Mouse (Mus musculus) ES-CJ7 (cell line): ENCODE data around the gene Cops7a.

Source experiments
- DNase-seq: peaks from one replicate; pipeline ENCODE4 v3.0.0; 2011; ENCODE audit warnings: low read depth, low spot score

Cops7a gene

DNA sequence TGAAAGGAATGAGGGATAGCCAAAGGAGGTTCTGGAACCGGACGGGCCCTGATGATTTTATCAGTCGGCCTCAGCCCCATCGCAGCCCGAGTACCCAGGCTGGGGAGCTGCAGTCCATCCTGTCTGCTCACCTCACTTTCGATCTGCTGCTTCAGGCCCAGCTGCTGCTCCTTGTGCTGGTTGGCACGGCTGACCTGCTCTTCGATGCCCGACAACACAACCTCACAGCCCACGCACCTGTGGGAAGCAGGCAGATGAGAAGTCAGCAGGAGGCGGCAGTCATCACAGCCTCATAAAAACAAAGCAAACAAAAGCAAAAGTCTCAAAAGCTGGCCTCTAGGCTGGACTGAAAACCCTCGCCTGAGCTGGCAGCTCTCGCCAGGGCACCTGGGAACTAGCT, 5.4 kb downstream of the Cops7a start:
- DNase-seq: no peak

DNA sequence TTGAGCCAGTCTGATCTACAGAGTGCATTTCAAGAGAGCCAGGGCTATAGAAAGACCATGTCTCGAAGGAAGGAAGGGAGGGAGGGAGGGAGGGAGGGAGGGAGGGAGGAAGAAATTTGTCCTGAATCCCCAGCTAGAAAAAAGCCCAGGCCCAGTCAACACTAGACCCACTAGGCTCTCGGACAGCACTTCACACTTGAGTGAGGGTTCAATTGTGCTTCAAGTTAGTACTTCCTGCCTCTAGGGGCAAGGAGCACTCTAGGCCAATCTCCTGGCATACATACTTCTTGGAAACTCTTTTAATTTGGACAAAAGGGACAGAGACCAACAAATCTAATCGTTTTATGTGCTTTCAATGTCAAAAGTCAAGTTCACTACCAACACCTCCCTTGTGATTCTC, 7.2 kb downstream of the Cops7a start:
- DNase-seq: no peak

DNA sequence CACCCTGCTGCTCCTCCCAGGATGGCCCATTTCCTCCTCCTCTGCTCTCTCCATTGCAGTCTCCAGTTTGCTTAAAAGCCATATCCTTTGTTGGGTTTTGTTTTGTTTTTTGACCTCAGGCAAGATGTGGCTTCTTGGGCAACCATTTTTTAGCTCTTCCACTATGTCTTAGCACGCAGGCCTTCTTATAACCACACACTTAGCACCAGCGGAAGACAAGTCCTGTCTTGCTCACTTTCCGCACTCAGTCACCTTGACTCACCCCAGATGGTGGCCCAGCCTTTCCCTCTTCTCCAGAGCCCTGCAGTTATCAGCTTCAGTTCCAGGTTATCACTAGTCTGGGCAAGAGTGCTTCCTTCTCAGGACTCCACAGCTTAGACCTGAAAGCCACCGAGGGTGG, 10.1 kb downstream of the Cops7a start:
- no peak for DNase-seq

DNA sequence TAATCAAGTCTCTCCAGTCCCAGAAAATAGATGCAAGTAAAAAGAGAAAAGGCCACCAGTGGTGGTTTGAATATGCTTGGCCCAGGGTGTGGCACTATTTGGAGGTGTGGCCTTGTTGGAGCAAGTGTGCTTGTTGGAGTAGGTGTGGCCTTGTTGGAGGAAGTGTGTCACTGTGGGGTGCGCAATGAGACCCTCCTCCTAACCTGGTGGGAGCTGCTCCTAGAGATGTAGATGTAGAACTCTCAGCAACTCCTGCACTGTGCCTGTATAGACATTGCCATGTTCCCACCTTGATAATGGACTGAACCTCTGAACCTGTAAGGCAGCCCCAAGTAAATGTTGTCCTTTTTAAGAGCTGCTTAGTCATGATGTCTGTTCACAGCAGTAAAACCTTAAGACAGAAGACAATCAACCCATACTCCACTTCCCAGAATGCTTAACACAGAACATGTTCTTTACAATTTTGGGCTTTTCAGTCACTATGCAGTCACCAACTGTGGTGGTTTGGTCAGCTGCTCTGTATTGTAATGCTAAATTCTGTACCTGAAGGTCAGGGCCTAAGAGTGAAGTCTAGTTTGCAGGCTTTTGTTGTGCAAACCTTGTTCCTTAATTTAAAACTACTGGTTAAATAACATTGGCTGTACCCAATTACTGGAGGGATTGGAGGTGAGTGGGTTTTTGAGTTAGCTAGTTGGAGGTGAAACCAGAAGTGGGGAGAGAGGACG, 11.2 kb downstream of the Cops7a start:
- peak; percentile 95 for DNase-seq

DNA sequence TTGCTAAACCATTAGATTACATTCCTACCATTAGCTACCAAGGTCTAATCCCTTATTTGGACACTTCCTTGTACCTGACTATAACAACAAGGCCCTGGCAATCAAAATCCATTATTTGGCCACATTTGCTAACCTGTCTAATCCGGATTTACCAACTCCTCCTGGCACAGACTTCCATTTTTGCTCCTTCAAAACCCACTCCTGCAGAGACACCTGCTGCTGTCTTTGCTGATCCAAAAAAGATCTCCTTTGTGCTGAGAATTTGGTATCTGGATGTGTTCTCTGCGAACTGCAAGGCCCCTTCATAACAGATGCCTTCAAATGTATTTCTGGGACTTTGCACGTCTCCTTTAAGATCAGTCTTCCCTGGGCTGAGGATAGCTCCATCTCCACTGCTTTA, 21.8 kb downstream of the Cops7a start:
- DNase-seq: no peak

DNA sequence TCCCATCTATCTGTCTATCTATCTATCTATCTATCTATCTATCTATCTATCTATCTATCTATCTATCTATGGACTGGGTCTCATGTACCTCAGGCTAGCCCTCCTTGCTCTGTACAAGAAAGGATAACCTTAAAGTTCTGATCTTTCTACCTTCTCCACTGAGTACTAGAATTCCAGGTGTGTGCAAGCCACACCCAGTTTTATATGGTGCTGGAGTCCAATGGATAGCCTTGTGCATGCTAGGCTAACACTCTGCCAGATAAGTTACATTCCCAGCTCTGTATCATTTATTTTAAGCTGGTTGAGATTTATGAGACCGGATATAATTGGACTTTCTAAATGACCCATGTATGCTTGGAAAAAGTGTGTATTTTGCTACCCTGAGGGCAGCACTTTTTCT, 23.7 kb downstream of the Cops7a start:
- no peak for DNase-seq

DNA sequence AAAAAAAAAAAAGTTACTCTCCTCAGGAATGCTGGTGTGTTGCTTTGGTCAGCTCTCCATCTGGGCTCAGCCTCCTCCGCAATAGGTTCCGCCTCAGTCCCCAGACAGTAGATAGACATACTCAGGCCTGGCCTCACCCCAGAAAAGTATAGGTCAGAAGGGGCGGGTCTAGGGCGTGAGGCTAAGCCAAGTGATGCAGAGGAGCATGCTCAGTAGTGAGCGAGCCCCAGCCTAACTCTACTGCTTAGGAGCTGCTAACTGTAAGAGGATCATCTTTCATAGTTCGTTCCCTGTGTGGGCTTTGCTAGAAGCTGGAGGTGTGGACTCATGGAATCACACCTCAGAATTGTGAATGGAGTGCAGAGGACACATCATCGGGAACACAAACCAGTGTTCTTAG, 26.8 kb downstream of the Cops7a start:
- DNase-seq: peak; percentile 77

DNA sequence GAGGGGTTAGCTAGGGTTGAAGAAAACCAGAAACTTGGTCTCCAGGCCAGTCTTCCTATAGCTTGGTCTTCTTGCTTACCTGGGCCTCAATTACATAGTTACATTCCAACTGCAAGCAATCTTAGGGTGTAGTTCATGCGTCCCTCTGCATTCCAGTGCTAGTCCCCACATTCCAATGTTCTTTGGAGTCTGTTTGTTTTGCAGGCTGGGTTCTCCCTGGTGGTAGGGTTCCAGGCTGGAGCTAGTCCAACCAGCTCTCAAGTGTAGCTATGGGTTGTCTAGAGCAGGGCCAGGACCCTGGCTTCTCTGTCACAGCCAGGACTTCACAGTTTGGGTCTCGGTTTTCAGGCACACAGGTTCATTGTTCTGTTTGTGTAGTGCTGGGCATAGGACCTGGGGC, 27.8 kb downstream of the Cops7a start:
- no peak for DNase-seq

DNA sequence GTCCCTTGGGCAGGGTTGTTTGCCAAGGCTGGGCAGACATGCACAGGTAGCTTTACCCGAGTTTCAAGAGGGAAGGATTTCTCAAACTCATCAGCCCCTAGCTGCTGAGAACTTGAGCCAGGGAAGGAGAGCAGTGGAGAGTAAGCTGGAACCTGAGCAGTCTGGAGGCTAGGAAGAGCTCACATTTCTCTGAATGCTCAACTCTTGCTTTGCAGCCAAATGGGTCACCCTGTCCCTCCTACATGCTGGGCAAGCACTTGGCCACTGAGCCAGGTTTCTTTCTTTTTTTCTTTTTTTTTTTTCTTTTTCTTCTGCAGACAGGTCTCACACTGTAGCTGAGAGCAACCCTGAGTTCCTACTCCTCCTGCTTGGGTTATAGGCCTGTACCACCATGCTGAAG, 28.7 kb downstream of the Cops7a start:
- DNase-seq: no peak

DNA sequence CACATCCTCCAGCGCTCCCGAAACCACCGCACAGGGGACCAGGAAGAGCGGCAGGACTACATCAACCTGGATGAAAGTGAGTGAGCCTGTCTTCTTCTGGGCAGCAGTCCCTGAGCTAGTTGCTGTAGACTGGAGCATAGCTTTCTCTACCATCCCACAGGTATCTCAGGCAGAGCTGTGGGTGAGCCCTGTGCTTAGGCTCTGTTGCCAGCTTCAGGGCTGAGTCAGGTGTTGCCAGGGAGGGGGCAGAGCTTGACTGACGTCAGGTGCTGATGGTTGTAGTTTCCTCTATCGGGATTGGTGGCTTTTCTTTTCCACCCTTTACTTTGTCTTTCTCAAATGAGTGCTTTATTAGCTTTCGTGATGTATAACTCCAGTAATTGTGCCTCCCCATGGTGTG, 30.7 kb downstream of the Cops7a start:
- peak; percentile 4 for DNase-seq

DNA sequence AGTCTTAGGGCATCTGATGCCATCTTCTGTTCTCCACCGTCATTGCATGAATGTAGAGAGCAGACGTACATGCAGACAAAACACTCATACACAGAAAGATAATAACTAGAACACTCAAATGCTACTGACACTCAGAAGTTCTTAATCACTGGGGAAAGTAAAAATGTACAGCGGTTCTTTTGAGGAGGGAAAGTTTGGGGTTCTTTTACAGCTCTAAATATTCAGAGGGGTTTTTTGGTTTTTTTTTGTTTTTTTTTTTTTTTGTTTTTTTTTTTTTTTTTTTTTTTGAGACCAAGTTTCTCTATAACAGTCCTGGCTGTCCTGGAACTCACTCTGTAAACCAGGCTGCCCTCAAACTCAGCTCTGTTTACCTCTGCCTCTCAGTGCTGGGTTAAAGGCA, 32.2 kb downstream of the Cops7a start:
- DNase-seq: no peak

DNA sequence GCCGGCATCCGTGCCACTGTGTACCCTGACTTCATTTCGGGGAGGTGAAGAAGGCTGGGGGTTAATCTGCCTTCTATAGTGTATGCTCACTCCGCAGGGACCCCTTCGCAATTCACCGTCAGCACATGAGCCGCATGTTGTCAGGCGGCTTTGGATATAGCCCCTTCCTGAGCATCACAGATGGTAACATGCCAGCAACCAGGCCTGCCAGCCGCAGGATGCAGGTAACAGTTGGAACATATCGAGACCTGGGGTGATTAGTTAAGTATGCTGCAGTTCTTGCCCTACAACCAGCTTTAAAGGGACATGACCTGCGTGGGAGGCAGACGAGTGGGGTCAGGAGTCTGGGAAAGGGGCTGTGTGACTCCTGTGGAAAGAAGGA, 33.0 kb downstream of the Cops7a start:
- DNase-seq: no peak

DNA sequence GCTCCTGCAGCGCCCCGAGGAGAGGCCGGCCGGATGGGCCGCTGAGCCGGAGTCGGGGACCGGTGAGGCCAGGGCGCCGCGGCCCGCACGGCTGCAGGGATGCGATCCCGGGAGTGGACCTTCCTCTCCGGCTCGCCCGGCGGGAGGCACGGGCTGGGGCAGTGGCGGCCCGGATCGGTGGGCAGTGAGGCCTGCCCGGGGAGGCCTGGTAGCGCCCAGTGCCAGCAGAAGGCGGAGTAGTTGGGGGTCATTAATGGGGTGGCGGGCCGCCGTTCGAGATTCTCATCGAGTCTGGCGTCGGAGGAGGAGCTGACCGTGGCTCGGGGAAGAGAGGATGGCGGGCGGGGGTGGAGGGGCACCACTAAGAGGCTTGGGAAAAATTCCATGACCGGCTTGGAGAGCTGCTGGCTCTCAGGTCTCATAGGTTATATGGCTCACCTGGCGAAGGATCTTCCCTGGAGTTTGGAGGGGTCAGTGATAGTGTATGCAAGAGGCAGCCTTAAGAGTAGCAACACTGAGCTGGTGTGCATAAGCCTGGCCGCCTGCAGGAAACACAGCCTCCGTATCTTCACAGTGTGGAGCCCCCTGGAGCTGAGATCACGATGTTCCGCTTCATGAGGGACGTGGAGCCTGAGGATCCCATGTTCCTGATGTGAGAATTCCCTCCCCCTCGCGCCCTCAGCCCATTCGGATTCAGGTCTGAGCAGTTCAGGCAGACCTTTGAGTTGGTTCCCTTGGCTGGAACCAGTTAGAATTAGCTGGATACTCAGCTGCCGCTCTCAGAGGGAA, 33.6 kb downstream of the Cops7a start:
- peak; percentile 70 for DNase-seq

DNA sequence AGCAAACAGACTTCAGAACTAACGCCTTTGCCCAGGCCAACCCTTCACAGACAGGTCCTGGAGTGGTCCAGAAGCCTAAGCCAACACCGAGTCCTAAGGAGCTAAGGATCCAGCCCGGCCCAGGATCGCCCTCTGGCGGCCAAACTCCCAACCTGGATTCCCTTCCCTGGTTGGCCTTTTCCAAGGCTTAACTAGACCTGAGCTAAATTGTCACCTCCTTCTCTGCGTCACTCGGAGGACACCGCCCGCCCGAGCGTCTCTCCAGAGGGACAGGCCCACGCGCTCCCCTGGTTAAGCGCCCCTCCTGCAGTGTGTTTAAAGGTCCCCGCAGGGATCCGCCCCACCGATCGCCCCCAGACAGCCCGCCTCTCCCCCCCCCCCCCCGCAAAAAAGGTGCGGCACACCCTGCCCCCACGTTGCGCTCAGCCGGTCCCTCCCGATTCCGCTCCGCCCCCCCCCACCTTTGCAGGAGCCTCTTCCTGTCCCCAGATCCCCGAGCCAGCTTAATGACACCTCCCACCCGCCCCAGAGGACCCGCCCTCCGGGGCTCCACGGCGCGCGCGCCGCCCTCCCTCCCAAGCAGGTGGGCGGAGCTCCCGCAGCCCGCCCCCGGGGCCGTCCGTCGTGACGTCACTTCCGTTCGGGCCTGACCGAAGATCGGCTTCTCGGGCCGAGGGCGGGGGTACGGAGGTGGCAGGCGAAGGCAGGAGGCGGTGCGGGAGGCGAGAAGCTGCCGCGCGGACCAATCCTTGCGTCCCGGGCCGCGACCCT, 34.4 kb downstream of the Cops7a start, which contains the start of gene Mlf2:
Mlf2 (plus strand) TSS at position 633 of the 771 bp plus-strand sequence.
- peak; percentile 99 for DNase-seq

DNA sequence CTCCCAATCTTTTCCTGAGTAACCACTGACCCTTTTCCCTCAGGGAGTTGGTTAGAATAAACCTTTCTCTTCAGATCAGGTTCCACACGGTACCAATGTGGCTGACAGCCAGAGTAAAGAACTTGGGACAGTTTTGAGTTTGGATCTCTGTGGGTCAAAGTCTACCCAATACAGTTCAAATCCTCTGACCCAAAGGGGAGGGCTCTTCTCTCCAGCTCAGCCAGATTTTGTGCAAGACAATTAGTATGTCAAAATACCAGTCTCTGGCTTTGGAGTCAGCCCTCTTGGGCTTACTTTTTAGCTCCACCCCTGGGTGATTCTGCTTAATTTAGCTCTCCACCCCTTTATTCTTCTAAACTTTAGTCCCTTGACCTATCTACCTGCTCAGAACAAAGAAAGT, 35.1 kb downstream of the Cops7a start:
- no peak for DNase-seq

DNA sequence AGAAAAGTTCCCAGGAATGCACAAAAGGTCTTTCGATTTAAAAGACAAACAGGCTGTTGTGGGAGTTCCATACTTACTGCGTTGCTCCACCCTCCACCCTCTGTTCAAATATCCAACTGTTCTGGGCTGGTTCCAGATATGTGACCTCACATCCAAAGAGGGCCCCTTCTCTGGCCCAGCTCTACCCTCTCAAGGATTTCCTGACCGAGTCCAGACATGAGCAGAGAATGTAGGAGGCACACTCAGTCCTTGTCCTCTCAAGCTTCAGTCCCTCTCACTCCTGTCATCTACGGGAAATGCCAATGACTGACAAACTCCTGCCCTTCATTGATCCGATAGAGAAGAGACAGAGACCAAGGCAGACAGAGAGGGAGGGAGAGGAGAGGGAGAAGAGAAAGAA, 39.4 kb downstream of the Cops7a start:
- peak; percentile 42 for DNase-seq

DNA sequence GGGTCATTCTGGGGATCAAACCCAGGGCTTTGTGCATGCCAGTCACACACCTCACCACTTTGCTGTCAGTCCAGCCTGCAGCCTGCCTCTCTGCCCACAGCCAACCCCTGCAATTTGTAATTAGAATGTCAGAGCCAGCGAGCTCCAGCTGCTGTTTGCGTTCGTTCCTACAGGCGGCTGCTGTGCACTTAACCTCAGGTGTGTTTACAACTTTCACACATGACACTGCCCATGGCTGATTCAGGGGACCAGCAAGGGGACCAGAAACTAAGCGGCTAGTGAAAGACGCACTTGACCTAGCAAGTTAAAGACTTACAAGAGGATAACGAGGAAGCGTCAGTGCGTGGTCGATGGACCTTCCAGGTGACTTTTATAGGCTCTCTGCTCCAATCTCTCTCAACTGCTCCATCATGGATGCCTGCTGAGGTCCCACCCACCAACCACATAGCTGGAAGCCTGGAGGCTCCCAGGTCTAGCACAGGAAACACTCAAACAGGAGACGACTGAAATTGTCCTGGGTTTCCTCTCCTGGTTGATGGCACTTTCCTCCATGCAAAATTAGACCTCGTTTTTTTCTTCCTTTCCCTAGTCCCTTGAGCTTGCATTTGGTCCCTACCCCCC, 40.1 kb downstream of the Cops7a start:
- peak; percentile 53 for DNase-seq

DNA sequence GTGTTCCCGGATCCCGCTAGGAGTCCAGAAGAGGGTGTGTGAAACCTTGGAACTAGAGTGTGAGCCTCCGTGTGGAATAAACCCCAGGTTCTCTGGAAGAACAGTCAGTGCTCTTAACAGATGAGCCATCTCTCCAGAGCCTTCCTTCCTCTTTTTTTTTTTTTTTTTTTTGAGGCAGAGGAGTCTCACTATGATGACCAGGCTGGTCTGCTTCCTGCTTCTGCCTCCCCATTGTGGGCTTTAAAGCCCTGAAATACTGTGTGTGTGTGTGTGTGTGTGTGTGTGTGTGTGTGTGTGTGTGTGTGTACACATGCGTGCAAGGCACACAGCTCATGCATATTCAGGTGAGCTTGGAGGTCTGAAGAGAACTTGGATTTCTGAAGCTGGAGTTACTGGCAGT, 43.8 kb downstream of the Cops7a start:
- no peak for DNase-seq

DNA sequence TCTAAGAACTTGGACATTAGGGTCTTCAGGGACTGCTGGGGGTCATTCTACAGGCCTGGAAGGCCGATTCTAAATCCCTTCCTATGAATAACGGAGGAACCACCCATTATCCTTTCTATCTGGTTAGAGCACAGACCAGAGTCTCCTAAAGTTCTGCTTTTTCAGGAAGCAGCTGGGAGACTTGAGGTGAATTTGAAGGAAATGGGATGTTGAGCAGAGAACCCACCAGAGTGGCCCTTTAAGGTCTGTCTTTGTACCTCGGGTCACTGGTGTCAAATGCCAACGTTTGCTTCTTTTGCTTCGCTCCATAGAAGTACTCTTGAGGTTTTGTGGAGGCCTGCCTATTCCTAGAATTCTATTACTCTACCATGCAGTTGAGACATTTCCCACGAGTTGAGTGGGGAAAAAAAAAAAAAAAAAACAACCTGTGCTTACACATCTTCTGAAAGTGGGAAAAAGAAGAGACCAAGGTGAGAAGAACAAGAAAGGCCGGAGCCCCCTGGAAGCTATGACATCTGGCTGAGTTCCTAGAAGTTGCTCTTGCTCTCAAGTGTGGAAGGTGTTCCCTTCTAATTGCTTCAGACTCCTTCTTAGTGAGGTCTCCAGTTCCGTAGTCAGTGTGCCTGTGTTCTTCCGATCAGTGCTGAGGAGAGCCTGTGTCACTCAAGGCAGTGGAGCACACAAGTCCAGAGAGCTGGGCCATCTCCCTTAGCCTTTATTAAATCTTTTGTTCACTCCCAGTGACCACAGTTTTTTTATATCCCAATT, 44.8 kb downstream of the Cops7a start:
- peak; percentile 47 for DNase-seq

DNA sequence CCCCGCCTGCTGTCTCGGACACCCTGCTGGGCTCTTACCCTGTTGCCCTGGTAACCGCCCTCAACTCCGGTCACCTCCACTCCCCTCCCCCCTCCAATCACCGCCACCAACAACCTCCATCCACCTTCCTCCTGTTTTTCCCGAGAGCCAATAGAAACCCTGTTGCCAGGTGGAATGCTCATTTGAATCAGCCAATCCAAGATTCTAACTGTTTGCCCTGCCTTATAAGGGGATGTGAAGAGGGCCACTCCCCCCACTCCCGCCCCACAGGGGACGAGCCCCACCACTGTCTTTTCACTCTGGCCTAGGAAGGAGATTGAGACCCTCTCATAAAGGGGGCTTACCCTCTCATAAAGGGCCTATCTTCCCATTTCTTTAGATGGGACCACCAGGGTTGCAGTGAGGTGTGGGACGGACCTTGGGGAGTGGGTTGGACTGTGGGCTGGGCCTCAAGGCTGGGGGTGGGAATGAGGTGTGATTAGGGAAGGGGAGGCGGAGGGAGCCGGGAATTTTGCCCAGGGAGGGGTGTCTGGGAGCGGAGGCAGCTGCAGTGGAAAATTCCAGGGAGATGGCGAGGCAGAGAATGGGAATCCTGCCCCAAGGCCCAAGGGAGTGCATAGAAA, 45.5 kb downstream of the Cops7a start, which contains the start of gene Ptms:
Ptms (minus strand) TSS at position 409 of the 623 bp plus-strand sequence.
- peak; percentile 100 for DNase-seq
